Mouse (Mus musculus) urinary bladder, postnatal 10 days (tissue): ENCODE data around the gene Mta1.

ENCODE experiments used
- DNase-seq: peaks from one replicate; pipeline ENCODE4 v3.0.0; 2022; ENCODE audit warnings: low spot score

Mta1 gene

DNA sequence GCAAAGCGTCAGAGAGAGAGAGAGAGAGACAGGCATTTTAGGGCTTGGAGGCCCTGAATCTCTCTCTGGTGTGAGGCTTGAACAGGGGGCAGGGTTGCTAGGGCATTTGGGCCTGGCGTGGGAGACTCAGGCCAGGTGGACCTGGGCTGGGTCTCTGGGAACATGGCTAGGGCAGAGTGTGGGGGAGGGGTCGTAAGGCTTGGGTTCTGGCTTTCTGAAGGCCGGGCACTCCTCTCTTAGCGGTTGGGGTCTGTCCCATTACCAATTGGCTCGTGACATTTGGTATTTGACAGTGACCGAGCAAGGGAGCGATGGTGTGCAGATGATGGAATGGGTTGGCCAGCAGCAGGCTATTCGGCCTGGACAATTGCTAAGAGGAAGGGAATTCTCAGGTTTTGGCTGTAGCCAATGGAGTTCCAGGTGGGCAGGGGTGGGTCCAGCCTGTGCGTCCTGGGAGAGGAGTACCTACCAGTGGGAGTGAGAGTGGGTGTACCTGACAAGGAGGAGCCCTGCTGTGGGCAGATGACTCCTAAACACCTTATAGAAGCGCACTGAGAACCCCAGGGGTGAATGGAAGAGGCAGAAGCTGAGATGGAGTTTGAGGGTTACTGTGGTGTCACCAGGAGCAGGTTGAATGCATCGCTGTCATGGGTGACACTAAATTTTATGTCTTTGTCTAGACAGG lies 88.4 kb downstream of the Mta1 start:
- no peak for DNase-seq
